Mouse (Mus musculus) brain, embryonic 14.5 days (tissue): ENCODE measurements at regions not wholly inside any gene's neighbourhood (a gene's known extent, or its start where the extent isn't known, plus 50 kb on each side); places are given as distances from the start of the nearest gene placed in this dataset.

Experiments
- DNase-seq: peaks from one replicate; pipeline ENCODE4 v3.0.0-alpha.2; 2011; ENCODE audit warnings: low read depth
- CTCF ChIP-seq: fragments of 200-500 bp; IDR thresholded peaks from 2 replicates; pipeline ENCODE4 v1.5.1; 2012; ENCODE audit warnings: inconsistent platforms, mild to moderate bottlenecking, moderate library complexity, borderline replicate concordance; ENCODE audit not compliant: insufficient read depth, insufficient read length; ENCODE audit errors: extremely low read depth
- POLR2A ChIP-seq: fragments of 200-500 bp; IDR thresholded peaks from 2 replicates; pipeline ENCODE4 v1.6.1; 2012; ENCODE audit warnings: mild to moderate bottlenecking, inconsistent platforms, borderline replicate concordance; ENCODE audit not compliant: poor library complexity, insufficient read depth, insufficient read length, severe bottlenecking; ENCODE audit errors: extremely low read depth

DNA sequence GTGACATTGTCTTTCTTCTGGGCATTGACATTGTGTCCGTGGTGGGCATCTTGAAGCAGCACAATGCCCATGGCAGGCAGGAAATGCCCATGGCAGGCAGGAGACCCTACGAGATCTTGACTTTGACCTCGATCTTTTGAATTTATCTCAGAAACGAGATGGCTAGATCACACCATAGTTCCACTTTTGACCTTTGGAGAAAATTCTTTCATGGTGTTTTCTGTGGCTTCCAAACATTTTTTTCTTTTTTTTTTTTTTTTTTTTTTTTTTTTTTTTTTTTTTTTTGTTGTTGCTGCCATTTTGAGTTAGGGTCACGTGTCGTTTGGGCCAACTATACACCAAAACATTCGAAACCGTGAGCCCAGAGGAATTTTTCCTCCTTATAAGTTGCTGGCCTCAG lies 201.5 kb downstream of the Vrk1 start:
- no peak for DNase-seq
- TF ChIP-seq POLR2A, result no peak
- no peak for TF ChIP-seq CTCF

DNA sequence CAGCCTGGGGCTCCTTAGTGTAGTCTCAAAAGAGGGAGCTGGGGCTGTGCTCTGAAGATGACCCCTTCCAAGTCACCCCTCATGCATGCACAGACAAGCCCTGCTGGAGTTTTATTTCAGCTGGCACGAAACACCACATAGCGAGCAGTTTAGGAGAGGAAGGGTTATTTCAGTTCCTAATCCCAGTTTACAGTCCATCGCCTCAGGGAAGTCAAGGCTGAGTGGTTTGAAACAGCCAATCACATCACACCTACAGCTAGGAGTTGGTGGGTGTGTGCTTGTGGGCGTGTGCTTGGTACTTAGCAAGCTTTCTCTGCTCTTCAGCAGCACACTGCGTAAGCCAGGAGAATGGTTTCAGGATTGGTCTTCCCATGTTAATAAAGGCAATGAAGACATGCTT lies 202.4 kb downstream of the Vrk1 start:
- TF ChIP-seq CTCF (no peak), POLR2A (no peak)
- DNase-seq, result no peak

DNA sequence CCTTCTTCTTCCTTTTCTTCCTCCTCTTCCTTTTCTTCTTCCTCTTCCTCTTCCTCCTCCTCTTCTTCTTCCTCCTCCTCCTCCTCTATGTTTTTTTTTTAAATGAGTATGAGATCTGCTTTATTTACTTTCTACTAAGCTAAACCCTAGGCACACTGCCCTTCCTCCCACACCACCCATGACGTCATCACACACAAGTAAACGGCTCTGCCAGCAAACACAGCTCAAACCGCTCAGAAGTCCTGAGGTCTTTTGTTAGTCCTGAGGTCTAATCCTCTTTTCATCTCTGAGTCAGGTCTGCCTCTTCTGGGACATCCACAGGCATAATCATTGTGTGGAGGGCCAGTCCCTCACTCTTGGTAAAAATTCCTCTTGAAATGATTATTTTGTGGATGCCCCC lies 210.0 kb downstream of the Vrk1 start:
- TF ChIP-seq POLR2A, result no peak
- no peak for TF ChIP-seq CTCF
- DNase-seq, result no peak

DNA sequence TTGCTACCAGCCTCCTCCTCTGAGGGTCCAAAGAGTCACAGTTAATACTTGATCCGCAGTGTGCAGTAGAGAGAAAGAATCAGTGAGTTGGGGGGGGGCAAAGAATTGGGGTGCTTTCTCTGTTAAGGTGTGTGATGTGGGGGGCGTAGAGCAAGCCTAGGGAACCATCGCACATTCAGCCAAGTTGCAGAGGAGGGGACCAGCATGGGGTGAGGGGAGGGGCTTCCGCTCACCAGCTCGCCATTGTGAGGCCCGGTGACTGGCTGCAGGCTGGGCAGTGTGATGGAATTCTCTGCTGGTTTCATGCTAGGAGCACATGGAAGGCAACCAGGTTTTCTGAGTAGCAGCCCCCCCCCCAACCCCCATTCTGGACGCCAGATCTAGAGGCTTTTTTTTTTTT lies 216.2 kb downstream of the Vrk1 start:
- peak; percentile 61 for DNase-seq
- TF ChIP-seq CTCF, result no peak
- no peak for TF ChIP-seq POLR2A

DNA sequence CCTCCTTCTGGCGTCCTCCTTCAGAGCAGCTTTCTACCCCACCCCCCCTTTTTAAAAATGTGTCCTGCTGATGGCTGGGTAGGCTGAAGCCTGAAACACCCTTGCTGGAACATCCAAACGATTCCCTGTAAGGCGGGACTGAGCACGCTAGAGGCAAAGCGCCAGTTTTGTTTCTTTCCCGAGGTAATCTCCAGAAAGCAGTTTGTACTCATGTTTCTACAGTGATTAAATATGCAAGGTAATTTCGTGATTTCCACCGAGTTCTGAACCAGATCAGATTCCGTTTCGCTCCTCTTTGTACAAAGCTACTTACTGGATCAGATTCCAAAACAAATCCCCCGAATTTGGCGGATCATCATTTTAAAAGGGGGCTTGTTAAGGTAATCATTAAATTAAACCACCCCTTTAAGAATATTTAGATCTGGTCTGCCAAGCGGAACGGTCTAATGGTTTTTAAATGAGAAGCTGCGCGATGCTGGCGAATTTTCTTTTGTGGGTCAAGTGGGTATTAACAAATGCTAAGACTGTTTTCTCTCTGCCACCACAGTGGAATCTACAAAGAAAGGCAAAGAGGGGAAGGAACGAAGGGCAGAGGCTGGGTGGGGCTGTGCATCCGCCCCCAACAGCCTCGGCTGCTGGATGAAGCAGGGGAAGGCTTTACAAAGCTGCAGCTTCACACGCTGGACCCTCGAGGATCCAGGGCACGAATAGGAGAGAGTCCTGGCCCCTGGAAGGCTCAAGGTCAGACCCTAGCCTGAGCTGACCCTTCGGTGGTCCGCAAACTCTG lies 216.9 kb downstream of the Vrk1 start:
- TF ChIP-seq CTCF (no peak), POLR2A (no peak)
- peak; percentile 80 for DNase-seq

DNA sequence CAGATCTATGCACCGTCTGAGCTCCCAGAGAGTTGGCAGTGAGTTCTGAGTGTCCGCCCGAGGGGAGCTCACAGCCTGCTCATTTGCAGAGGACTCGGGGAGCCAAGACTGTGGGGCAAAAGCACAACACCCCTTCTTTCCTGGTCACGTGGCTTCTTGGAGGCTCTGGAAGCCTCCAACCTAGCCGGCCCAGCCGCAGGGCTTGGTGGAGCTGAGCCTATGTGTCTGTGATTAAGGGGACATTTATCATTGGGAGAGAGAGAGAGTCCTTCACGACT lies 217.5 kb downstream of the Vrk1 start:
- DNase-seq, result peak; percentile 61
- TF ChIP-seq POLR2A, result no peak

DNA sequence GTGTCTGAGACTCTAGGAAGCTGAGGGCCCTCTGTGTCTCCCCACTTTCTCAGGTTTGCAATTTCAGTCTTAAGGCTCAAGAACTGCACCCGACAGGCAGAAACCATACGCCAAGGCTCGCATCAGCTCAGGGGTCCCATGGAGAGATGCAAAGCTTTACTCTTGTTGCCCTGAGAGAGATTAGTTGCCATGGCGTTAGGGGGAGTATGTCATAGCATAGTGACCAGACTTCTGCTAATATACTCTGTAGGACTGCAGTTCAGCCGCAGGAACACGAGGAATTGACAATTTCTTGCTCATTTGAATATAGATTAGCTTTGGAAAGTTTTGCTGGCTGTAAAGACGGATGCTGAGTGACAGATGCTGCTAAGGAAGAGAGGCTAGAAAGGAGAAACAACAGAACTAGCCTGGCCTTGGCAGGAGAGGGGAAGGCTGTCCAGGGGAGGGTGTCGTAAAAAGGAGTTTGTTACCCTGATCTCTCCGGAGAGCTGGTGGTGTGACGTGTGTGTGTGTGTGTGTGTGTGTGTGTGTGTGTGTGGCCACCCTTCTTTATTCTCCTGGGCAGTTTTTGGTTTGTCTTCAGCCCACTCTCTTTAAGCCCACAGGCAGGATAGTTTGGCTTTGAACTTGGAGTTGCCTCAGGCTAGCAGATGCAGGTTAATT lies 235.3 kb downstream of the Vrk1 start:
- peak; percentile 56 for DNase-seq
- no peak for TF ChIP-seq CTCF
- no peak for TF ChIP-seq POLR2A

DNA sequence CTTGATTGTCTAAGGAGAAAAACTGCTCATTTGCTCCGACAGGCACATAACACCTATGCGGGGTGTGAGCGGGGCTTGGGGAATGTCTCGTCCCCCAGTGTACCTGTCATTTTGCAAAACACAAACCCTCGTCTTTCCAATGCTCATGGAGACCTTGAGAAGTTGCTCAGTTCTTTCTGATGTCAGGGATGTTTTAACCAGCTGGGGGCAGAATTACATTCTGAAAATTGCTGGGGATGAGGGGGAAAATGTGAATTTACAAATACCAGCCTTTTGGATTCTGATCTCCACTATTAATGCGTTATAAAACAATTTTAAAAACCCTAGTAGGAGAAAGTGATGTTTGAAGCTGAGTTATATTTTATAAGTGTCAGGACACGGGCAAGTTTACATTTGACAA lies 263.6 kb downstream of the Vrk1 start:
- TF ChIP-seq POLR2A (no peak), CTCF (no peak; the same call in 1 of the 2 replicates)
- peak; percentile 64 for DNase-seq

DNA sequence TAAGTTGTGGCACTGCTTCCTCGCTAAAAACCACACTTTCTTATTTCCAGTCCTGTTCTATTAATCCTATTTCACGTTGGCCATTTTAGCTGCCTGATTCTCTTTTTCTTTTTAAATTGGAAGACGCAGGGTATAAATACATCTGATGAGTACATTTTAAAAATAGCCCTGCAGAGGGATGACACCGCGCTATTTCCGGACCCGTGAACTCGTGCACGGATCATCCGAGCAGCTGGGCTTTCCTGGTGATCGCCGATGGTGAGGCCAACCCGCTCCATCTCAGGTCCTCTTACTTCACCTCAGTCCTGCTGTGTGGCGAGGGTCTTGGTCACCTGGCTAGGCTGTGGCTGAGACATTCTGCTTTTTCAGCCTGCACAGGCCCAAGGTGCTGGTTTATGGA lies 267.9 kb downstream of the Vrk1 start:
- no peak for TF ChIP-seq POLR2A
- no peak for TF ChIP-seq CTCF
- no peak for DNase-seq

DNA sequence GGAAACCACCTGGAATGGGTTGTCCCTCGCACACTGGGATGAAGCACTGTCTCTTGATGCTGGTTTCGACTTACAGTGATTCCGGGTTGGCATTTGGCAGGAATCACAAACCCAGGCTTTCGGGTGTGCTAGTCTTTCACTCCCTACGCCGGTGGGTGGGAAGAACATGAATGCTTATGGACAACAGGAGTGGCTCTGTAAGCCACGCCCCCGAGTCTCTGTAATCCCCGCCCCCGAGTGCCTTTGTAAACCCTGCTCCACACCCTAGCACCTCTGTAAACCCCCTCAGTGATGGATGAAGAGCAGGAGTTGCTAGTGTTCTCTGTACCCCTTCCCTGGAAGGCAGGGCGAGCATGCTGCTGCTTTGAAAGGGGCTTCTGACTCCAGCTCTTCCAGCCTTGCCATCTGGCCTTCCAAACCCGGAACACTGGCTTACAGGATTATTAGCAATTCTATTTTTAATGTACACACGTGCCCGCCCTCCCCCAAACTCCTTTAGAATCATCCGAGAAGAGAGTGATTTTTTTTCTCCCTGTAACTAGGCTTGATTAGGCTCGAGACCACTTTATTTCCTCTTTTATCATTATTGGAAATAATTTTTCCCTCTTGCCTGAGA lies 272.6 kb downstream of the Vrk1 start:
- DNase-seq, result peak; percentile 58
- TF ChIP-seq CTCF, result no peak
- no peak for TF ChIP-seq POLR2A

DNA sequence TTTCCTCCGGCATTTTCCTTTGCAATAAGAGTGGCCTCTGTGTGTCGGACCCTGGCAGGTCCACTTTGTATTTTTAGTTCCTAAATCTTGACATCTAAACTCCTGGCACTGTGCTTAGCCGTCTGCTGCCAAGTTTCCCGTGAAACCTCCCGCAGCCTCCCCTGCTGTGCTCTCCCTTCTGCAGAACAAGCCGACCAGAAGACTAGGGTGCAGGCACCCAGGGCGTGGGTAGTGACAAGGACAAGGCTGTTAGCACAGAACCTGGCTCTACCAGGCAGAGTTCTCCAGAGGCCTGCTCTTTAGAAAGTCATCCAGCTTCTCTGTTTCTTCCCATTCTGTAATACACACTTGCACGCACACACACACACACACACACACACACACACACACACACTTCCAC lies 274.8 kb downstream of the Vrk1 start:
- DNase-seq, result no peak
- no peak for TF ChIP-seq POLR2A

DNA sequence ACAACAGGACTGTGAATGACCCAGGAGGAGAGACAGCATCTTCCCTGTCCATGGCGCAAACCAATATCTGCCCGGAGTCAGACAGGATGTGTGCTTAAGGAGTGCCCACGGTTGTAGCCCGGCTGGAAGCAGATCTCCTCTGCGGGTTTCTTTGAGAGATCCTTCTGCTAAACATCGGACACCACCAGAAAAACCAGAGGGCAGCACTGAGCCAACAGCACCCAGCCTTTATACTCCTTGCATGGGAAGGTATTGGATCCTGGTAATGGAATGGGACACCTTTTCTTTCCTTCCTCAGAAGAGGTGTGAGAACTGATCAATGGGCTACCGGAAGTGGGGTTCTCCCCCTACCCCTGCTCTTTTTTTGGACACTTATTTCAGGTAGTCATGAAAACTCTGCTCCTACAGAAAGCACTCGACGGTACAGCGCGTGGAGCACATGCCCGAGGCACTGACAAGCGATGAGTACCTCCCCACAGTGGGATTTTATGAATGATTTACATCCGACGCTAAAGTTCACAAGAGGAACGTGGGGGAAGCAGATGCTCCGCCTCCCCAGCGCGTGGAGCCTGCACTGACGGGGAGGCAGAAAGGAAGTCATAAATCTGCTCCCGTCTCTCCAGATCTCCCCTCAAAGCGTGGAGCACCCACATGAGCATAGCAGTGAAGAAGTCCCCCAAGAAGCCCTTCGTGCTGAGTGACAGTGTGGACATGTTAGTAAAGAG lies 278.9 kb downstream of the Vrk1 start:
- TF ChIP-seq CTCF (no peak; the same call in 1 of the 2 replicates), POLR2A (no peak)
- no peak for DNase-seq
